Mouse (Mus musculus) hindbrain, embryonic 15.5 days (tissue): Measurements from ENCODE around the gene Spast. TPM values are rescaled to one million over a fixed set of nuclear protein-coding genes. Genes with fewer than 3 reads are reported as not detected.

Experiments
- ATAC-seq: fragments of 200-750 bp; cut with Nextera tagmentation; 2 replicates; pipeline ENCODE4 v1.8.0; 2017; ENCODE audit warnings: low read depth, moderate number of reproducible peaks, moderate TSS enrichment; ENCODE audit not compliant: low FRiP score
- H3K27ac ChIP-seq: fragments of 300-500 bp; sonication (generic); replicated peaks from 2 replicates; pipeline ENCODE4 v1.5.1; 2015; ENCODE audit warnings: mild to moderate bottlenecking, inconsistent platforms
- H3K27me3 ChIP-seq: fragments of 300-500 bp; sonication (generic); 2 replicates; pipeline ENCODE4 v1.6.1; 2015; ENCODE audit warnings: control low read depth, inconsistent platforms
- H3K36me3 ChIP-seq: fragments of 300-500 bp; sonication (generic); 2 replicates; pipeline ENCODE4 v1.6.1; 2015; ENCODE audit warnings: control low read depth, inconsistent platforms
- H3K4me1 ChIP-seq: fragments of 300-500 bp; sonication (generic); replicated peaks from 2 replicates; pipeline ENCODE4 v1.6.1; 2015; ENCODE audit warnings: control low read depth, inconsistent platforms
- H3K4me2 ChIP-seq: fragments of 300-500 bp; sonication (generic); 2 replicates; pipeline ENCODE4 v1.6.1; 2015; ENCODE audit warnings: moderate library complexity, mild to moderate bottlenecking, inconsistent platforms
- H3K4me3 ChIP-seq: fragments of 300-500 bp; sonication (generic); 2 replicates; pipeline ENCODE4 v1.5.1; 2015; ENCODE audit warnings: mild to moderate bottlenecking, inconsistent platforms
- H3K9ac ChIP-seq: fragments of 300-500 bp; sonication (generic); 2 replicates; pipeline ENCODE4 v1.6.1; 2015; ENCODE audit warnings: inconsistent platforms
- H3K9me3 ChIP-seq: fragments of 300-500 bp; sonication (generic); 2 replicates; pipeline ENCODE4 v1.6.1; 2016; ENCODE audit warnings: control low read depth, inconsistent platforms
- WGBS: fragments of 180-500 bp; shearing (Covaris S2); methylation state at CpG from one replicate; pipeline ENCODE4 v1.1.7; 2015; 5-methylcytosine and 5-hydroxymethylcytosine counted together
- polyA plus RNA-seq: library from polyadenylated mRNA; unstranded; fragments of >200 nt; fragmentation: Nextera tagmentation; extraction: Ambion mirVana; gene quantifications from 2 replicates; pipeline ENCODE4 v1.2.1, GENCODE M21; 2015

Gene Spast
- polyA plus RNA-seq, 1 experiment from 2014 or later: 34.2 TPM

GRCm38 (mm10) chr17:74406487-74406886 lies 67.7 kb downstream of the Spast start:
- H3K4me1 ChIP-seq: no peaks in the 10 kb centered on the region
- H3K9ac ChIP-seq: no peak overlapping the region
- WGBS: 89% methylated on average over 8 of the region's 8 CpGs
- H3K36me3 ChIP-seq: peaks cover 58% of the 10 kb centered on the region
- H3K4me2 ChIP-seq: no peak overlapping the region
- no peaks in the 10 kb centered on the region for H3K27me3 ChIP-seq
- no peaks in the 10 kb centered on the region for H3K9me3 ChIP-seq
- ATAC-seq: no peak
- H3K27ac ChIP-seq: no peak overlapping the region
- no peak overlapping the region for H3K4me3 ChIP-seq

- ATAC-seq: no peak
- WGBS: 66% methylated on average over 4 of the region's 4 CpGs
- Histone ChIP-seq H3K9me3 (no peaks in the 10 kb centered on the region), H3K27ac (no peak overlapping the region), H3K4me1 (no peaks in the 10 kb centered on the region), H3K4me2 (no peak overlapping the region), H3K4me3 (no peak overlapping the region), H3K9ac (no peak overlapping the region), H3K36me3 (peaks cover 60% of the 10 kb centered on the region), H3K27me3 (no peaks in the 10 kb centered on the region)
Measured at GRCm38 (mm10) chr17:74409722-74410121, 70.9 kb downstream of the Spast start.

- 93% methylated on average over 8 of the region's 8 CpGs for whole genome bisulfite sequencing
- no peak overlapping the region for H3K27ac ChIP-seq
- H3K36me3 ChIP-seq: peaks cover 58% of the 10 kb centered on the region
- H3K9ac ChIP-seq: no peak overlapping the region
- H3K4me1 ChIP-seq: no peaks in the 10 kb centered on the region
- H3K4me2 ChIP-seq: no peak overlapping the region
- no peaks in the 10 kb centered on the region for H3K9me3 ChIP-seq
- no peaks in the 10 kb centered on the region for H3K27me3 ChIP-seq
- no peak overlapping the region for H3K4me3 ChIP-seq
- ATAC-seq: no peak
Measured at GRCm38 (mm10) chr17:74413324-74413723, 74.5 kb downstream of the Spast start.

GRCm38 (mm10) chr17:74414671-74415070 lies 75.9 kb downstream of the Spast start:
- Histone ChIP-seq H3K4me1 (no peaks in the 10 kb centered on the region), H3K27ac (no peak overlapping the region), H3K4me2 (no peak overlapping the region), H3K9me3 (no peaks in the 10 kb centered on the region), H3K27me3 (no peaks in the 10 kb centered on the region), H3K9ac (no peak overlapping the region), H3K36me3 (peaks cover 64% of the 10 kb centered on the region), H3K4me3 (no peak overlapping the region)
- ATAC-seq: no peak
- WGBS: 66% methylated on average over 1 of the region's 1 CpGs

GRCm38 (mm10) chr17:74416841-74417360 lies 78.1 kb downstream of the Spast start:
- 89% methylated on average over 8 of the region's 8 CpGs for WGBS
- Histone ChIP-seq H3K27me3 (no peaks in the 10 kb centered on the region), H3K9me3 (no peaks in the 10 kb centered on the region), H3K4me3 (no peak overlapping the region), H3K4me2 (no peak overlapping the region), H3K9ac (no peak overlapping the region), H3K36me3 (peaks cover 66% of the 10 kb centered on the region), H3K4me1 (no peaks in the 10 kb centered on the region), H3K27ac (no peak overlapping the region)
- ATAC-seq: no peak

- Histone ChIP-seq H3K4me1 (no peaks in the 10 kb centered on the region), H3K27me3 (no peaks in the 10 kb centered on the region), H3K9me3 (no peaks in the 10 kb centered on the region), H3K4me2 (no peak overlapping the region), H3K36me3 (peaks cover 62% of the 10 kb centered on the region), H3K27ac (no peak overlapping the region), H3K4me3 (no peak overlapping the region), H3K9ac (no peak overlapping the region)
- WGBS: 42% methylated on average over 4 of the region's 4 CpGs
- ATAC-seq: no peak
Measured at GRCm38 (mm10) chr17:74418171-74418570, 79.4 kb downstream of the Spast start.

GRCm38 (mm10) chr17:74420656-74421055 lies 81.9 kb downstream of the Spast start:
- H3K27me3 ChIP-seq: no peaks in the 10 kb centered on the region
- H3K36me3 ChIP-seq: peaks cover 57% of the 10 kb centered on the region
- H3K4me1 ChIP-seq: no peaks in the 10 kb centered on the region
- ATAC-seq: no peak
- H3K9ac ChIP-seq: no peak overlapping the region
- H3K27ac ChIP-seq: no peak overlapping the region
- WGBS: 61% methylated on average over 2 of the region's 2 CpGs
- H3K4me2 ChIP-seq: no peak overlapping the region
- H3K4me3 ChIP-seq: no peak overlapping the region
- no peaks in the 10 kb centered on the region for H3K9me3 ChIP-seq

GRCm38 (mm10) chr17:74424401-74425005 lies 85.7 kb downstream of the Spast start:
- H3K27ac ChIP-seq: peak overlapping the region; percentile 53
- H3K9ac ChIP-seq: no peak overlapping the region
- ATAC-seq: peak; percentile 94
- H3K36me3 ChIP-seq: peaks cover 37% of the 10 kb centered on the region
- no peaks in the 10 kb centered on the region for H3K9me3 ChIP-seq
- no peaks in the 10 kb centered on the region for H3K27me3 ChIP-seq
- H3K4me1 ChIP-seq: no peaks in the 10 kb centered on the region
- no peak overlapping the region for H3K4me3 ChIP-seq
- no peak overlapping the region for H3K4me2 ChIP-seq
- 42% methylated on average over 12 of the region's 12 CpGs for WGBS

- 87% methylated on average over 8 of the region's 8 CpGs for WGBS
- H3K9ac ChIP-seq: no peak overlapping the region
- H3K9me3 ChIP-seq: no peaks in the 10 kb centered on the region
- no peak overlapping the region for H3K4me3 ChIP-seq
- H3K36me3 ChIP-seq: peaks cover 7% of the 10 kb centered on the region; the same call in 1 of the 2 replicates
- no peak overlapping the region for H3K4me2 ChIP-seq
- H3K4me1 ChIP-seq: no peaks in the 10 kb centered on the region
- no peaks in the 10 kb centered on the region for H3K27me3 ChIP-seq
- no peak overlapping the region for H3K27ac ChIP-seq
- no peak for ATAC-seq
Measured at GRCm38 (mm10) chr17:74430074-74430473, 91.3 kb downstream of the Spast start.

GRCm38 (mm10) chr17:74431481-74431880 lies 92.7 kb downstream of the Spast start:
- Histone ChIP-seq H3K27me3 (no peaks in the 10 kb centered on the region), H3K9ac (no peak overlapping the region), H3K36me3 (peaks cover 4% of the 10 kb centered on the region; the same call in 1 of the 2 replicates), H3K4me2 (no peak overlapping the region), H3K27ac (no peak overlapping the region), H3K4me3 (no peak overlapping the region), H3K9me3 (no peaks in the 10 kb centered on the region), H3K4me1 (no peaks in the 10 kb centered on the region)
- ATAC-seq: no peak
- 72% methylated on average over 13 of the region's 13 CpGs for WGBS

- H3K27me3 ChIP-seq: no peaks in the 10 kb centered on the region
- H3K27ac ChIP-seq: no peak overlapping the region
- WGBS: 90% methylated on average over 5 of the region's 5 CpGs
- H3K9me3 ChIP-seq: no peaks in the 10 kb centered on the region
- H3K4me3 ChIP-seq: no peak overlapping the region
- ATAC-seq: no peak
- no peaks in the 10 kb centered on the region for H3K4me1 ChIP-seq
- H3K4me2 ChIP-seq: no peak overlapping the region
- H3K36me3 ChIP-seq: no peaks in the 10 kb centered on the region
- H3K9ac ChIP-seq: no peak overlapping the region
Measured at GRCm38 (mm10) chr17:74432631-74433030, 93.8 kb downstream of the Spast start.

- H3K9me3 ChIP-seq: no peaks in the 10 kb centered on the region
- no peaks in the 10 kb centered on the region for H3K4me1 ChIP-seq
- H3K4me3 ChIP-seq: no peak overlapping the region
- no peaks in the 10 kb centered on the region for H3K27me3 ChIP-seq
- H3K9ac ChIP-seq: no peak overlapping the region
- no peak for ATAC-seq
- H3K4me2 ChIP-seq: no peak overlapping the region
- no peaks in the 10 kb centered on the region for H3K36me3 ChIP-seq
- H3K27ac ChIP-seq: no peak overlapping the region
- 84% methylated on average over 9 of the region's 9 CpGs for WGBS
Measured at GRCm38 (mm10) chr17:74437762-74438161, 99.0 kb downstream of the Spast start.

- Histone ChIP-seq H3K27ac (no peak overlapping the region), H3K27me3 (no peaks in the 10 kb centered on the region), H3K4me3 (no peak overlapping the region), H3K36me3 (no peaks in the 10 kb centered on the region), H3K4me1 (no peaks in the 10 kb centered on the region), H3K4me2 (no peak overlapping the region), H3K9ac (no peak overlapping the region), H3K9me3 (no peaks in the 10 kb centered on the region)
- 89% methylated on average over 5 of the region's 5 CpGs for WGBS
- ATAC-seq: no peak
Measured at GRCm38 (mm10) chr17:74440486-74440885, 101.7 kb downstream of the Spast start.
